Mouse (Mus musculus): ENCODE results near the gene Cdk5r2. TPM values are rescaled to one million over a fixed set of nuclear protein-coding genes. Genes with fewer than 3 reads are reported as not detected.
A peak's percentile ranks its signal among the peaks of the same experiment; 100 is the strongest.

Cdk5r2 gene
- total RNA-seq, 2 experiments from 2014 or later, result not detected

DNA sequence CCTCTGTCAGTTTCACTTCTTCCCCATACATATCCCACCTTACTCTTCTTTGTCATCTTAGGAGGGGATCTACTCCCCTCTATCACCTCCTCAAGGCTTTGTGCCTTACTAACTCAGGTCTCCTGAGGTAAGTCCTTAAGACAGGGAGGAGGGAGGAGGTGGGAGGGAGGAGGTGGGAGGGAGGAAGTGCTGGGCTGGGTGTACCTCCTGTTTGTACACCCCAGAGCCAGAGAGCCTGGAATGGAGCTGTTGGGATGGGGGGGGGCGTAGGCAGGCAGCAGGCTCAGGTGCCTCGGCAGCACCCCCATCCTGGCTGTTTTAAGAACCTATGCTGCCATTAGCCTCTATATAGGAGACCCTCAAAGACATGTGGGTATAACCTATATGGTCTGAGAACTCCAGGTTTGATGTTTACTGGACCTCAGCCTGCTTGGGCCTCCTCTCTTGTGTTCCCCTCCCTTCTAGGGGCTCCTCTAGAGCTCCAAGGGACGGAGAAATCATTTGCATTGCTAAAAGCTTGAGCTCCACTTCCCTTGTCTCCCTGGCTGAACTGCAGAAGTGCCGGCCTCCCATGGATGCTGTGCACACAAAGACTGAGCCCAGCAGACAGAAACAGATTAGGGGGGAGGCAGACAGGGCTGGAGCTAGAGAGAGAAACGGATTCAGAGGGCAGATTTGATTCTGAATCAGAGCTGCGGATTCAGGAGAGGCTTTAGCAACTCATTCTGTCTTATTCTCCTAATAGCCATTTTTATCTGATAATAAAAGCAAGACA, 3.5 kb upstream of the Cdk5r2 start:
- no peak for ATAC-seq (replicated peaks; ENCODE audit: poor library complexity)

GRCm38 (mm10) chr1:74855156-74855555, 422 bp downstream of the Cdk5r2 start:
- no peak for ATAC-seq (replicated peaks; ENCODE audit: poor library complexity)

- no peak for ATAC-seq (replicated peaks; ENCODE audit: poor library complexity)
Observed at GRCm38 (mm10) chr1:74855651-74856438, 1.1 kb downstream of the Cdk5r2 start.

DNA sequence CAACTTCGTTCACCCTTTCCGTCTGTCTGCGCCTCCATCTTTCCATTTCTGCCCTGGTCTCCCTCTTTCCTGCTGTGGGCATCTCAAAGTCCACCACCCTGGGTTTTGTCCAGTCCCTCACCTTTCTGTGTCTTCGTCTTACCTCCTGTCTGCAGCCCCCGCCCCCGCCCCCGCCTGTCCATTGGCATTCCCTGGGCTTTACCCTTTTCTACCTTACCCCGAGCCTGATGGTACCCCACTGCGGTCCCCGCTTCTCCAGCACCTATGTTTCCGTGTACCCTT, 1.6 kb downstream of the Cdk5r2 start:
- ATAC-seq (replicated peaks; ENCODE audit: poor library complexity), result no peak

DNA sequence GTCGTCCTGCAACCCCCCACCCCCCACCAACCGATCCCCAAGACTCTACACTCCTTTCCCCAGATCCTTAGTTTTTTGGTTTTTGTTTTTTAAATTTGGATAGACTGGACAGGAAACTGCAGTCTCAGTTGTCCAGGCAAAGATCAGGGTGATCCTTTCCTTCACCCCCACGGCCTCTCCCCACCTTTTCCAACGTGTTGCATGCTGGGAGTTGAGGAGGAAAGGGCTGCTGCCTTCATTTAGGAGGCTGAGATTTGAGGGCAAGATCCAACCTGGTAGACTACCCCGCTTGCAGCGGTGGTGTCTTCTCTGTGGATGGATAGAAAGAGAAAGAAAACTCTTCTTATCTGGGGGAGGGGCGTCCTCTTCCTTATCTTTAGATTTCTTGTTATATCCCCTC, 2.1 kb downstream of the Cdk5r2 start:
- no peak for ATAC-seq (replicated peaks; ENCODE audit: poor library complexity)

GRCm38 (mm10) chr1:74857201-74857600, 2.5 kb downstream of the Cdk5r2 start:
- ATAC-seq (replicated peaks; ENCODE audit: poor library complexity), result no peak

- no peak for ATAC-seq (replicated peaks; ENCODE audit: poor library complexity)
Observed at GRCm38 (mm10) chr1:74857677-74858076, 2.9 kb downstream of the Cdk5r2 start.

GRCm38 (mm10) chr1:74858171-74858719, 3.5 kb downstream of the Cdk5r2 start:
- peak; percentile 57 for ATAC-seq (replicated peaks; ENCODE audit: poor library complexity)

DNA sequence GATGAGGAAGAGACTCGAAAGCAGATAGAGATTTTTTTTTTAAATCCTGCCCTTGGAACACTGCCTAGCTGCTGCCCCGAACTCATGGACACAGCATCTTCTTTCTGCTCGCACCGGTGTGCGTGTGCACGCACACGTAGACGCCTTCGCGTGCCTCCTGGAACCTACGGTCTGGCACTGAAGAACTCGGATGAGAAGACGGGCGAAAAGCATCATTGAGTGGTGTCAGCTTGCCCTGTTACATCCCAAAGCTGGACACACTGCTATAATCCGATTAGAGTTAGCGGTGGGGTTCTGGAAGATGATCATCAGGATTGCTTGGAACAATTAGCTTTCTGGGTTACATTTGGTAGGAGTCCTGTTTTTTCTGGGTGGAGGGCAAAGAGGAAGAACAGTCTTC, 4.1 kb downstream of the Cdk5r2 start:
- ATAC-seq (replicated peaks; ENCODE audit: poor library complexity), result no peak

GRCm38 (mm10) chr1:74859223-74859984, 4.7 kb downstream of the Cdk5r2 start:
- ATAC-seq (replicated peaks; ENCODE audit: poor library complexity), result no peak

DNA sequence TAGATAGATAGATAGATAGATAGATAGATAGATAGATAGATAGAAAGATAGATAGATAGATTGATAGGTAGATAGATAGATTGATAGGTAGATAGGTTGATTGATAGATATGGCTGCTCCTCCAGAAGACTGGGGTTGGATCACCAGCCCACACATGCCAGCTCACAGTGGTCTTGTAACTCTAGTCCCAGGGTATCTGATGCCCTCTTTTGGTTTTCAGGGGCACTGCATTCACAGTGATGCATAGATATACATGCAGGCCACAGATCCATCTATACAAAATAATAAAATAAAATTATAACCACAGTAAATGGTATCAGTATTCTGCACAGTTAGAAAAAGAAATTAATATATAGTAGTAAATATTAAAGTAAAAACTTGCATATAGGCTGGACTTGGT, 7.0 kb downstream of the Cdk5r2 start:
- no peak for ATAC-seq (replicated peaks; ENCODE audit: poor library complexity)

- 0 out of 2 replicates have a peak, but pooled peaks have one; percentile 37 for ATAC-seq (replicated peaks; ENCODE audit: poor library complexity)
Observed at GRCm38 (mm10) chr1:74872218-74872617, 17.5 kb downstream of the Cdk5r2 start.

GRCm38 (mm10) chr1:74877199-74877598, 22.5 kb downstream of the Cdk5r2 start:
- ATAC-seq (replicated peaks; ENCODE audit: poor library complexity), result no peak

GRCm38 (mm10) chr1:74880785-74881360, 26.1 kb downstream of the Cdk5r2 start:
- ATAC-seq (replicated peaks; ENCODE audit: poor library complexity), result peak; percentile 83

- no peak for ATAC-seq (replicated peaks; ENCODE audit: poor library complexity)
Observed at GRCm38 (mm10) chr1:74882055-74882734, 27.5 kb downstream of the Cdk5r2 start.

GRCm38 (mm10) chr1:74882828-74883227, 28.1 kb downstream of the Cdk5r2 start:
- ATAC-seq (replicated peaks; ENCODE audit: poor library complexity), result no peak

- no peak for ATAC-seq (replicated peaks; ENCODE audit: poor library complexity)
Observed at GRCm38 (mm10) chr1:74883441-74883840, 28.7 kb downstream of the Cdk5r2 start.

DNA sequence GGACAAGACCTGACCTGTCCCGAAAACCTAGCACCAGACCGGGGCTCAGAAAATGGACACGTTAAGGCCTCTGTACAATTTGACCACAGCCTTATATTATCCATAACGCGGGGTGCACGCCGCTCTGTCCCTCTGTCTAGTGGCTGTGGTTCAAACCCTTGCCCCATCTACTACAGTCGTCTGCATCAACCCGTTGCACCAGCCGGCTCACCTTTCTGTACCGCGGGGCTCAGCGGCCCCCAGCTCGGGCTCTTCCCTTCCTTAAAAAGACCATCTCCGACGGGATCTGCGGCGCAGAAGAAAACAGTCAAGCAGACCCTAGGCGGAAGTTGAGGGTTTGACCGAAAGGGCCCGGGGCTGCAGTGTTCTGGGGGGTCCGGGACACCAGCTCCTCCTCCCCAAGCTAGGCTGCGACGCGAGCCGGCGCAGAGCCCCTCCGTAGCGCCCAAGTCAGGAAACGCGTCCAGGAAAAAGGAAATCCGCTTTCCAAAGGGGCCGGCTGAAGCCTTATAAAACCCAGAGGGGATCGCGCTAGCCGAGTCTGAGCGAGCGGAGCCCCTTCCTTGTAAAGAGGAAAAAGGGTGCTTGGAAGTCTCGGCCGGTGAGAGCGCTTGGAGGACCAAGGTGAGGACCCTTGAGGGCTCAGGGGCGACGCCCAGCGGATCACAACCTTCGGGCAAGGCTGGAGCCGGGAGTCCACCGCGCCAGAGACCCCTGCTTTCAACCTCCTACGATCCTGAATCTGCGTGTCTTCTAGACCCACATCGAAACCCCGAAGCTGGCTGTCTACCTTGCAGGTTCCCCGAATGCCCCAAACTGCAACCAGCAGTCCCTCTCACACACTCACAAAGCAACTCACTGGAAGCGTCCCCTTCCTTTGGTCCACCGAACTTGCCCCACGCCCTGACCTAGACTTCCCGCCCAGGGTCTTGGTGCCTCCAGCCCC, 29.7 kb downstream of the Cdk5r2 start:
- no peak for ATAC-seq (replicated peaks; ENCODE audit: poor library complexity)

- no peak for ATAC-seq (replicated peaks; ENCODE audit: poor library complexity)
Observed at GRCm38 (mm10) chr1:74885369-74886042, 30.8 kb downstream of the Cdk5r2 start, which contains the start of gene Fev. Fev (minus strand) TSS chr1:74885419.

Measured in megakaryocyte progenitor cell, adult 5-6 weeks (primary cell).